Mouse (Mus musculus) mouse trophoblast stem cell (cell line): ENCODE measurements around the gene Pctp.

Source experiments
- in situ Hi-C, 2 experiments: fragments of 300-500 bp; cut with MseI, MboI; formaldehyde crosslinking; loops; 2 replicates in 1 of 2; 3 replicates in 1 of 2; pipeline ENCODE4 v1.15.1; 2025

Gene Pctp

DNA sequence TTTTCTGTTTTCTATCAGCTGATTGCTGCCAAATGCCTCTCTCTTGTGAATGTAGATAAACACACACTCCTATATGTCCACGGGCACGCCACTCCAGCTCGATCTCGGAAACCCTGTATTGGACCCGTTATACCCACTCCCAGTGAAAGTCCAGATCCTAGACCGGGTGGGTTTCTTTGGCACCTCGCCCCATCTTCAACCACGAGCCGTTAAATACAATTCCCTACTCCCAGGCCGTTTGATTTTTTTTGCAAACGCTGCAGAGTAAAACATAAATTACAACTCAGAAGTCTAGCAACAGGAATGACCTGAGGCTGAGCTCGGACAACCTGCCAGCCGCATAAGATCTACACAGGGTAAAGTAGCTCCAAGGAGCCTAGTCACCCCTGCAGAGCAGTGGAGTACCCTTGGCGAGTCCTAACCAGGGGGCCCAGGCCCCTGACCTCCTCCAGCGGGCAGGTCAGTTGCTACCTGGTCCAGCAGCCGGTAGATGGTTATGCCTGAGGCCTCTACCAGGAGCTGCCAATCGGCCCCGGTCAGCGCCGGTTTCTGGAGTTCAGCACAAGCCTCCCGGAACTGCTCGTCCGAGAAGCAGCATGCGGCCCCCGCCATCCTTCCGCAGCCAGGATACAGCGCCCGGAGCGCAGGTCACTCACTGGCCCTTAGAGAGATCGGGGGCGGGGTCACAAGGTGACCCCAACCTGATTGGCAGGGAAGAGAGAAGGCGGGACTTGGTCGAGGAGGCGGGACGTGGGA lies at the start of gene Pctp:
Pctp (minus strand) TSS at position 664 of the 756 bp plus-strand sequence.
- in situ Hi-C loops: no loop called here

DNA sequence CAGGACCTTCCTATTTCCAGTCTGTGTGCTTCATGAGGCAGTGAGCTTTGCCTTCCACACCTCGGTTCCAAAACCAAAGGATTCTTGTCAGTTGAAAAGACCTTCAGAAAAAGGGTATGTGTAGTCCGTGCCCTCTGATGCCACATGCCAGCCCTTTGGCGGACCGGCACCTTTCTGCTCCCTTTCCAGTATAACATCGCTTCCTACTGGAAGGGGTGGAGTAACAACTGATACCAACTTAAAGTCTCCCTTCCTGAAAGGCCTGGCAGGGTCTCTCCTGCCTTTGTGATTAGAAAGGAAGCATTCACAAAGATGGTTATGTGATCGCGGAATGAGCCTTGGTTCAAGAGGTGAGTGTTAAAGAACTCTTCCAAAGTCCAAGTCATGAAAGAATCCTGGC lies 47.3 kb upstream of the Pctp start:
- in situ Hi-C loops: no loop called here

DNA sequence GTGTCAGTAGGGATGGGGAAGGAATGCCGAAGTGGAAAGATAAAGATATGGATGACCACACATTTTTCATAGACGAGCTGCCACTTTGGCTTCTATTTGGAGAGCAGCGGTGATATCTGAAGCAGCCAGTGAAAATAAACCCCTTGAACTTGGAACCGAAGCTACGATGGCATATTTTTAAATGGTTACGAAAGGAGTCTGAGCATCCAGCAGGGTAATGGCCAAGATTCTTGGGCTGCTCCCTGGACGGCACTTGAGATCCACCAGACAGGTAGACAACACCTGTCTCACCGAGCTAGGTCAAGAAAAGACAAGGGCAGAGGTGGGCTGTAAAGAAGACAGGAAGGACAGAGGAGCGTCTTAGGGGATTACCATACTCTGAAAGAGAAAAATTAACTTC lies 44.6 kb upstream of the Pctp start:
- in situ Hi-C loops: no loop called here

DNA sequence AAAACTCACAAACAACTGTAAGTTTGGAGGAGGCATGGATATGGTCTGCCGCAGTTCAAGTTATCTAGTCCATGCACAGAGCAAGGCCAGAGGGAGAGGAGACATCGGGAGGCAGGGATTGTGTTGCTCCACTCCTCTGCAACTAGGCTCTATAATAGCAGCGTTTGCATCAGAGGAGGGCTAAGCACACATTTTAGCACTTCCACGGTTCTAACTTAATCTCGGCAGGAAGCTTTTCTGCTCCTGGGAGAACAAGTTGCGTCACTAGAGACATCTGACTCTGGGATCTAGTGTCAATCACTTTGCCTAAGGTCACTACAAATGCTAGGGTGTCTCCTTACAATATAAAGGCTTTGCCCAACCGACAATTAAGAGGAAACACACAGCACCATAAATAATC lies 43.5 kb upstream of the Pctp start:
- in situ Hi-C loops: no loop called here

DNA sequence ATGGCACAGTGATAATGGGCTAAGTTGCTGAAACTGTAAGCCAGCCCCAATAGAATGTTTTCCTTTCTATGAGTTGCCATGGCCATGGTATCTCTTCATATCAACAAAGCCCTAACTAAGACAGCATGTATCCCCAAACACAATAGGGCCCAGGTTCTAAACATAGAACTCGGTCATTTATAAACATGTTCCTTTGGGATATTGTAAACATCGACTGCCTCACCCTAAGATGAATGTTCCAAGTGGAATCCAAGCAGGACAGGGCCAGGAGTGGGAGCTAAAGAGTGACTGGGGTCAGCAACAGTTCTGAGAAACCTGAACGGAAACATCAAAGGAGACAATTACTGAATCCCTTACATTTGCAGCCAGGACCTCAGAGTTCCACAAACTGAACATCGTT lies 41.8 kb upstream of the Pctp start:
- in situ Hi-C loops: loop anchor here in 1 of 2 experiments (5.0 kb wide), 1 partner anchor 123 kb away; no protein-coding TSS in a partner anchor

DNA sequence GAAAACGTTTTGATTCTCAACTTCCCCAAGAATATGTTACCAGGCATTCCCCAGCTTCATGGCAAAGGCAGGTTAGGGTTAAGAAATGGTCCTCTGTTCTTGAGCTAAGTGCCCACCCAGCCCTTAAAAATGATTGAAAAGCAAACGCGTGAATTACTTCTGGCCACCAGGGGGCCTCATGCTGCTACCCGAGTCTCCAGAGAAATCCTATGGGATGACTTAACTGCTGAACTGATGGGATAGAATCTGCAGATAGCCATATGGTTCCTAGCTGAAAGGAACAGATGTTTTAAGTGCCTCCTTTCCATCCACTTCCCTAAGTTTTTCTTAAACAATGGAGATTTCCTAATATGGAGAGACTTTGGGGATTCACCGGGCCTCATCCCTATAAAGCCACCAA lies 35.3 kb upstream of the Pctp start:
- in situ Hi-C loops: loop anchor here in 1 of 2 experiments (5.0 kb wide), 1 partner anchor 134 kb away; no protein-coding TSS in a partner anchor

DNA sequence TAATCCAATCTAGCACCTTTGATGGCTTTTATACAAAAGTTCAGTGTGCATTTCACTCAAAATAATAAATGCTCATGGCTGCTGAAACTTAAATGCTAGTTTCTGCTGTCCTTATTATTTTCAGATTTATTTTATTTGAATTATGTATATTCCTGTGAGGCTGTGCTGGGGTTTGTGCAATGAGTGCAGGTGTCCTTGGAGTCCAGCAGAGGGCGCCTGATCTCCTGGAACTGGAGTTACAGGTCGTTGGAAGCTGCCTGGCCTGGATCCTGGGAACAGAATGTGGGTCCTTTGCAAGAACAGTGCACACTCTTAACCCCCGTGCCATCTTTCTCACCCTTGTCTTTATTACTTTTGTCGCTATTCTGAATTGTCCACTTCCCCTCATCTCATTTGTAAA lies 33.7 kb upstream of the Pctp start:
- in situ Hi-C loops: loop anchor here in 1 of 2 experiments (5.0 kb wide), 1 partner anchor 136 kb away; no protein-coding TSS in a partner anchor

DNA sequence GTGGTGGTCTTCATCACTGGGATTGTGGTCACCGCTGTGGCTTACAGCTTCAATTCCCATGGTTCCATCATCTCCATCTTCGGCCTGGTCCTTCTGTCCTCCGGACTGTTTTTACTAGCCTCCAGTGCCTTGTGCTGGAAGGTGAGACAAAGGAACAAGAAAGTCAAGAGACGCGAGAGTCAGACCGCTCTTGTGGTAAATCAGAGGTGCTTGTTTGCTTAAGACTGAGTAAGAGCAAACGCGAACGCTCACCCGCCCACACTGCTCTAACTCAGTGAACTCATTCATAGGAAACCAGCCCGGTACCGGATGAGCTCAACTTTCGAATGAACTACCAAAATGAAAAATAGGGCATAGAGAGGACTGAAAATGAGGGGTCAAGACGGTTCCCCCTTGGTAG lies 32.8 kb upstream of the Pctp start:
- in situ Hi-C loops: loop anchor here in 1 of 2 experiments (5.0 kb wide), 1 partner anchor 137 kb away; no protein-coding TSS in a partner anchor

DNA sequence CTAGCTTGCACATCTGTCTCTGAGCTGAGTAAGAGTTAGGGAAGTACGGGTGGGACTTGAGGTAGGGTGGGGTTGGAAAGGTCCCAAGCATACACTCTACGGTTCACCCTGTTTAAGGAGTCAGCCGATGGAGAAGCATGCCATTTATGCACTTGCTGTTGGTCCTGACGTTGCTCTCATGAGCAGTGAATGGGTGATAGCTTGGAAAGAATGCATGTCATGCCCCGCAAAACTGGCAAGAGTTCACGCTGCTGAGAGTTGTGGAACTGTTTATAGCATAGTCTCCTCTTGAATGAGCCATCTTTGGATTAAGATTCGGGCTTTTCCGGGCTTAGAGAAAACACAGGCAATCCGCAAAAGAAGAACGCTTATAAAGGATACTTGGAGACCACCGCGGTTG lies 32.0 kb upstream of the Pctp start:
- in situ Hi-C loops: loop anchor here in 1 of 2 experiments (5.0 kb wide), 1 partner anchor 138 kb away; no protein-coding TSS in a partner anchor

DNA sequence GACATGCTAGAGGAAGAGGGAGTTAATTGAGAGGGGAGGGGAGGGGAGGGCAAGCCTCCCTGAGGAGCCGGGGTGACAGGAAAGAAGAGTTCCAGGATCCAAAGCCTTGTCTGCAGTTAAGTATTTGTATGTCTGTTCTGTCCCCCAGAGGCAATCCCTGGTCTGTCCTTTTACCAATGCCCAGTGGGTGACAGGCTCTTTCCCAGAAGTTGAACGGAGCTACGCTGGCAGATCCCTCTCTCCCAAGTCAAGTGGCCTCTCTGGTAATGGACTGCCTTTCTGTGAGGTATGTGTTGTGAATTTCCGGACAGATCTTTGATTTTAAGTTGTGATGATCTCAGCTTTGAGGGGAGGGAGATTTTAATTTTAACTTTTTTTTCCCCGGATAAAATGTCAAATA lies 30.7 kb upstream of the Pctp start:
- in situ Hi-C loops: no loop called here

DNA sequence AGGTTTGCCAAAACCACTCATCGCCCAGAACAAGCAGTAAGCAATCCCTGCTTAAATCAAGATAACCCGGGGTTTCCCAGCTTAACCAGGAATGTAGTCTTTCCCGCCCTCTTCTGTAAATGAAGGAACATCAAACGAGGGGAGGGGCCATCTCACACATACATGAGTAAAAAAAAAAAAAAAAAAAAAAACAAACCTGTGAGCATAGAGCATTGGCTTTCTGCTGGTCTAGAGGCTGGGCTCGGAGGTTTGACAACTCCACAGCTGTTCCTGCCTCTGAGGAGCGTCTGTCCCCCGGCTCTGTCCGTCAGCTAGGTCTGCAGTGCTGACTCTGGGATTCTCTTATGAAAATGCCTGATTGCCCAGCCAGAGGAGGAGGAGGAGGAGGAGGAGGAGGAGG lies 30.1 kb upstream of the Pctp start:
- in situ Hi-C loops: no loop called here

DNA sequence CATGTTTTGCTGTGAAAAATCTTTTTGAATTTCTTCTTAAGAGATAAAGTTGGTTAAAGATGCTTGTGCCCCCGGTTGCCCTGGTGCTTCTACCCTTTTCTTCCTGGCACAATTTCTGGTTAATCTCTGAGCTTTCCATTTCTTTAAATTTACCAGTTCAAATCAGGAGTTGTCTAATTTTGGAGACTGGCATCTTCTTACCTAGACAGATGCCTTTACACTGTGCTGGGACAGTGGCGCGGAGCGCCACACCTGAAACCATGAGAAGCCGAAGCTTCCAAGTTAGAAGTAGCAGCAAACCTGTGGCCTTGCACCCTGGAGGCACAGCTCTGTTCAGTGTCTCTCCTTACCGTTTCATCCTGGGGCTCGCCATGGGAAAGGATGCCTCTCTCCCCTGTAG lies 28.4 kb upstream of the Pctp start:
- in situ Hi-C loops: no loop called here

DNA sequence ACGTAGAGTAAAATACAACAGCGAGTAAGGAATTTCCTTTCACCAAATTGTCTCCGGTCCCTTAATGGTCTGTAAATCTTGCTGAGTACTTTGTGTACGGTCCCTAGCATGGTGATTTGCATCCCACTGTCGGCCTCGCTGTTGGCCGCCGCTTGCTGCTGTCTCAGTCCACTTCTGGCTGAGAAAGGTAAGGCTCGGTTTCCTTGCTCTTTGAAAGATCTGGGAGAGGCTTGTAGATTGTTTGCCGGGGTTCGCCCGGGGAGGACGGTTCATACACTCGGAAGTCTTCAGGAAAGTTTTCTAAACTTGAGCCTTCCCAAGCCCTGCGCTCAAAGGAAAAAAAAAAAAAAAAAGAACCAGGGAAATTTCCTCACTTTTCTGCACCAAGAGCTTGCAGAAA lies 27.9 kb upstream of the Pctp start:
- in situ Hi-C loops: no loop called here

DNA sequence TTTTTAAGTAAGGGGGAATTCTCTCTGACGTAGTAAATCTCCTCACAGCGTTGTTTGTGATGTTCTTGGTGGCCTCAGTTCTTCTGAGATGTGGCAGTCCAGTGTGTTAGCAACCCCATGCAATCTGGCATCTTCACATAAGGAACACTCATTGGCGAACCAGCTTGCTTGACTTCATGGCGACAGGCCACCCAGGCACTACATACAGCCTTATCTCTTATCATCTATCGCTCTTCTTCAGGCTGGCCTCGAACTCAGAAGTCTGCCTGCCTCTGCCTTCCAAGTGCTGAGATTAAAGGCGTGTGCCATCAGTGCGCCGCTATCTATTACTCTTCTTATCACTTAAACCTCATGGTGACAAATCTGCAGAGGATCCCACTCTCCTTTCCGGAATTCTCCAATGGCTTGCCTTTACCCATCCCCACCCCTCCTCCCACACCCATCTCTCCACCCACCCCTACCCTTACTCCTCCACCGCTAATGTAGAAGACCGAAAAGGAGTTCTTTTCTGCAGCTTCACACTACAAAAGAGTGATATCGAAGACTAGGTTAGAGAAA lies 27.2 kb upstream of the Pctp start, which contains the start of gene Tmem100:
Tmem100 (plus strand) TSS at position 508 of the 558 bp plus-strand sequence.
- in situ Hi-C loops: no loop called here

DNA sequence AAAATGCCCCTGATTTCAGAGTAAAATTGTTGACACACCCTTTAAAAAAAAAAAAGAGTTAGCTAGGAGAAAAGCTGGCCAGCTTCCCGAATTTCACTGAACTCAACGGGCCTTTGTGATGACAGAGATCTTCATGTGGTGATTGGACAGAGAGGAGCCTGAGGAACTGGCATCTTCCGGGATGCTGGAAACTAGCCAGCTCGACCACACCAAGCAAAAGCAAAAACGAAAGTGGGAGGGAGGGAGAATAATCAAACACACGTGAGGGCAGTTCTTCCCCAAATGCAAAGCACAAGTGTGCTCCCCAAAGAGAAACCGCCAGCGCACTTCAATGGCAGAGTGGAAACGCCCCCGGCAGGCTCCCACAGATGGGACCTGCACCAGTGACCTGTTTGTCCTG lies 26.7 kb upstream of the Pctp start:
- in situ Hi-C loops: no loop called here

DNA sequence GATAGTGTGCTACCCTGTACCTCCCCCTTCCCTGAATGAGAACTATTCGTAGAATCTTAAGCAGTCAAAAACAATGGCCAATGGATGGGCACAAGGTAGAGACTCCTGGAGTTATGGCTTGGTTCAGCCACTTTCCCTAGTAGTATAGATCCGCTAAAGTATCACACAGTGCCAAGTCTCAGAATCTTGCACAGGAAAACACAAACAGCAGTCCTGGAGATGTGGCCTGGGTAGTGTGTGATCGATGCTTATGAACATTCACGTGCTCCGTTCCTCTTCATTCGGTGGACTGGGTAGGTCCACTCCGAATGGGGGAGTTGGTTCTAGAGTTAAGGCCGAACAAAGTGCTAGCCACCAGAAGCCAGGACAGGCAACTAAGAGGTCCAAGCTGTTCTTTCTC lies 26.1 kb upstream of the Pctp start:
- in situ Hi-C loops: no loop called here

DNA sequence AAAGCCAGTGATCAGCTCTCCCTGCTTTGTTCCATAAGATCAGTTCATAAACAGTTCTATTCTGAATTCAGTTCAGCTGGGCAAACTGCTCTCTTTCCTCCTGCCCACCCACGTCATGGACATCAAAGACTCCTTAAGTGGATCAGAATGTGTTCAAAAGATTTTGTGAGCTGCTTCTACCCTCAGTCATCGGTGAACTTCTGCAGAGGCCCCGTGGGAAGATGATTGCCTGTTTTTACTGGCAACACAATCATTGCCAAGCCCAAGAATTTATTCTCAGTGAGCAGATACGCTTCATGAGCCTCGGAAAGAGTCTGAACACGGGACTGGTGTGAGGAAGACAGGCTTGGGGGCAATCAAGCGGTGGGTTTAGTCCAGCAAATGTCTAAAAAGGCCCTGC lies 24.5 kb upstream of the Pctp start:
- in situ Hi-C loops: no loop called here

DNA sequence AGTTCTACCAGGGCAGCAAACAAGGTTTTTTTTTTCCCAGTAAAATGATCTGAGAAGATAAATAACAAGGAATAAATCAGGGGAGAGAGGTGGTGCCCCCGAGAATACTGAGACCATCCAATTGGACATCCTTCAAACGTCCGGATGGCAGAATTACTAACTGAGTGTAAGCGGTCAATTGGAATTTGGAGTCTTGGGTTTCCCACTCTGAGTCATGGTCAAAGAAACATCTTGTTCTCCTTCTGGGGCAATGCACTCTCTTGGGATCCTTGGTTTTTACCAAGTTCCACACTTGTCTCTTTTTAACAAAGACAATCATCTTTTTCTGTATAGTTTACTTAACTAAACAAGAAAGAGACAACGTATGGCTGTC lies 24.1 kb upstream of the Pctp start:
- in situ Hi-C loops: no loop called here

DNA sequence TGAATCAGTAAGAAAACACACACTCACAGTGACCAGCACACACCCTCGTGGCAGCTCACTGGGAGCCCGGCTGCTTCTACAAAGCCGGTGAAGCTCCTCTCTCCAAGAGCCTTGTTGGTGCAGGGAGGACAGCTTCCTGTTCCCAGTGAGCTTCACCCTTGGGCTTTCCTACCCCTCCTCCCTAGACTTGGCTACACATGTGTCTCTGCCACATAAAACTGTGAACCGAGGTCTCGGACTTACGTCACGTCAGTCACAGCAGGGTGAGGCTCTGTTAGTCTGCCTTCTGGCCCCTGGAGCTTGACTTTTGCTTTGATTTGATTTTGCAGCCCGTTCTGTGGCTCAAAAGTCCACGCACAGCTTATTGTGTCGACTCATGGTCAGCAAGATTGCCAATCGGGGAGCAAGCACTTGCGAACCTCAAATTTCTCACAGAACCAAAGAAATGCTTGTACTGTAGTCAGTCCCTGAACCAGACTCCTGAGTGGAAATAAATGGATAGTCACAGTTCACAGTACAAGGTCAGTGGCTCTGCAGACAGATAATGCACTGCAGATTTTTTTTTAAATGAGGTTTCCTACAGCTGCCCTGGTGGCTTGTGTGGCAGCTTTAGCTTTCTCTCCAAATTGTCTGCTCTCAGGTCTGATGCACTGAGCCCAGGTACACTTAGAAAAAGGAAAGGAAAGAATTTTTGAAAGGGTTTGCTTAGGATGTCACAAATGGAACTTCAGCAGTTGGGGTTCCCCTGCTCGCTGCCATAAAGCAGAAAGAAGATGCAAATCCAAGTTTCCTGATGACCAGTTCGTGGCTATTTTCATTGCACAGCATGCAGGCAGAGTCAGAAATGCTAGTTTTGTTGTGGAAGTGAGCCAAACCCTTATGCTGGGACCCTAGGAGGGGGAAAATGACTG lies 23.5 kb upstream of the Pctp start:
- in situ Hi-C loops: no loop called here

DNA sequence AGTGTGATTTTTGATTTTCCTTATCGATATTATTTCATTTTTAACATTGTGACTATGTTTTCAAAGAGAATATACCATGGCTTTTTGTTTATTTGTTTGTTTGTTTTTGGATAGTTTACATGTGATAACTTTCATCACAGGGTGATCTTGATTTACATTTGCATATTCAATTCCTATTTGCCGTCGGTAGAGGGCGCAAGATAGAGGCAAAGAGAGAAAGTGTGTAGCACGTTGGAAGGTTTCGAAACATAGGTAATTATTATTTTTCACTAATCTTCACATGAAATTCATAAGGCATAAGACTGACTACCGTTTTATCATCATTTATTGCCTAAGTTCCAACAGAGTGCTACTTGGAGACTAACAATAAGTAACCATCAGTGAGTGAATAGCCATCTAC lies 16.5 kb upstream of the Pctp start:
- in situ Hi-C loops: no loop called here

DNA sequence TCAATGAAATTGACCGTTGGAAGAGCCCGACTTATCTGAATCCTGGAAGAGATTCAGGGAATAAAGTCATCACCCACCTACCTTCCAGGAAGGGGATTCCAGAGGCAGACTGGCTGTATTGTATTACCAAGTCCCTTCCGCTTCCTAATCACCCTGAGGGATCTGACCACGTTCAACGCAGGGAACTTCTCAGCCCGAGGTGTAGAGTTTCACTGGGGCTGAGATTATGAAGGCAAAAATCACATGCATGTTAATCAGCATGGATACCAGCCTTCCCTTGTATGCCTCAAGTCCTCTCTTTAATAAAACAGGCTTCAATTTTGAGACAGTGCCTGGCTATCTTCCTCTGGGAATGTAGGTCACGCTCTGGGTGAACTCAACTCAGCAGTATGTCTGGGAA lies 12.6 kb upstream of the Pctp start:
- in situ Hi-C loops: no loop called here

DNA sequence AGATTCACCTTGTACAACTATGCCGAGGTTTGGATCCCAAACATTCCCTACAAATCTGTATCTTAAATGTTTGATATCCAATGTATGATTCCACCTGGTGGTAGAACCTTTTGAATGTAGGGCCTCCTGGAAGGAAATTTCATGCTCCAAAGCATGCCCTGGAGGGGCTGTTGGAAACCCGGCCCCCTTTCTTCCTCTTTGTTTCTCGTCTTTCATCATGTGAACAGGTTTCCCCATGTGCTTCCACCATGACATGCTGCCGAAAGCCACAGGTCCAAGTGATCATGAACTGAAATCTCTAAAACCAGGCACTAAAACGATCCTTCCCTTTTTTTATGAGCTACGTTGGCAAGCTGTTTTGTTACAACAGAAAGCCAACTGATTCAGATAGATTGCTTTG lies 11.0 kb upstream of the Pctp start:
- in situ Hi-C loops: no loop called here
